Mouse (Mus musculus): ENCODE results near the gene Klk11. TPM values are rescaled to one million over a fixed set of nuclear protein-coding genes. Genes with fewer than 3 reads are reported as not detected.

The Klk11 gene
- polyA plus RNA-seq, 1 experiment from 2014 or later, result not detected

- H3K4me3 ChIP-seq (ENCODE audit: low read depth, low read length), result no peak overlapping the region
- H3K4me1 ChIP-seq (replicated peaks; ENCODE audit: control insufficient read depth, insufficient read depth, low read length), result no peaks in the 10 kb centered on the region
- H3K9ac ChIP-seq (ENCODE audit: low read depth, low read length), result no peak overlapping the region
- H3K27ac ChIP-seq (ENCODE audit: low read depth, low read length), result no peak overlapping the region
- no peak overlapping the region for H3K4me2 ChIP-seq
- H3K36me3 ChIP-seq (ENCODE audit: control insufficient read depth, insufficient read depth, low read length), result no peaks in the 10 kb centered on the region
- H3K9me3 ChIP-seq (ENCODE audit: control insufficient read depth, low read length), result no peaks in the 10 kb centered on the region
- DNase-seq (ENCODE audit: low spot score) (no peak), ATAC-seq (replicated peaks; ENCODE audit: low FRiP score) (no peak)
- 56% methylated on average over 6 of the region's 6 CpGs for WGBS
- no peaks in the 10 kb centered on the region for H3K27me3 ChIP-seq (replicated peaks; ENCODE audit: control insufficient read depth, insufficient read depth, low read length)
Measured at GRCm38 (mm10) chr7:43774802-43775201, 398 bp downstream of the Klk11 start.

DNA sequence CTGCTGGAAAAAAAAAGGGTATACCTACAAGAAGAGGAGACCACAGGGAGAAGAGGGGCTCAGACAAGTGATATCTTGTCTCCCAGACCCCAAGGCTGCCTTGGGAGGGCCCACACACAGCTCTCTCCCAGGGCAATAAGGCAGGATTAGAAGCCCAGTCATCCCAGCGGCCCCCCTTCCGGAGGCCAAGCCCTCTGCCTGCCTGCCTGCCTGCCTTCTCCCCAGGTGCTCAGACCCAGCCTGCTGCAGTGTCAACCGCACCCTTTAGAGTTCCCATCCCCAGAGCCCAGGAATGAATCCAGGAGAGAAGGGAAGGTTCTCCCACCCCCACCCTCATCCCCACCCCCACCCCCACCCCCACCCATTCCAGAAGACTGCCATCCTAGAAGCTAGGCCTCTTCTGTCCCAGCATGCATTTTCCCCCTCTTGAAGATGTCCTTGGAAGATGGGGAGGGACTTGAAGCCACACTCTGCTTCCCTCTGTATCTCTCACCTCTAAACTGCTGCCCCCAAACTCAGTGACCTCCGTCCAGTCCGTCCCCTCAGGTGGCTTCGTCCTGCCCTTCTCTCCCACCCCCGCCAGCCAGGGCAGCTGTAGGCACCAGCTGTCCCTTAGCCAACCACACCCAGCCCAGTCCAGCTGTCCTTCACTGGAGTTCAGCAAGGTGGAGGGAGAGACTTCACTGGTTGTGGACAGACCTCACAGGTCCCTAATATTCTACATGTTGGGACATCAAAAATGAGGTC, 1.1 kb downstream of the Klk11 start:
- Histone ChIP-seq H3K4me2 (no peak overlapping the region), H3K27ac (ENCODE audit: low read depth, low read length) (no peak overlapping the region), H3K4me3 (ENCODE audit: low read depth, low read length) (no peak overlapping the region), H3K36me3 (ENCODE audit: control insufficient read depth, insufficient read depth, low read length) (no peaks in the 10 kb centered on the region), H3K9ac (ENCODE audit: low read depth, low read length) (no peak overlapping the region), H3K27me3 (replicated peaks; ENCODE audit: control insufficient read depth, insufficient read depth, low read length) (no peaks in the 10 kb centered on the region), H3K4me1 (replicated peaks; ENCODE audit: control insufficient read depth, insufficient read depth, low read length) (no peaks in the 10 kb centered on the region), H3K9me3 (ENCODE audit: control insufficient read depth, low read length) (no peaks in the 10 kb centered on the region)
- 63% methylated on average over 7 of the region's 7 CpGs for WGBS
- ATAC-seq (replicated peaks; ENCODE audit: low FRiP score), result no peak
- no peak for DNase-seq (ENCODE audit: low spot score)

- 79% methylated on average over 5 of the region's 5 CpGs for WGBS
- H3K4me3 ChIP-seq (ENCODE audit: low read depth, low read length), result no peak overlapping the region
- no peaks in the 10 kb centered on the region for H3K9me3 ChIP-seq (ENCODE audit: control insufficient read depth, low read length)
- H3K9ac ChIP-seq (ENCODE audit: low read depth, low read length), result no peak overlapping the region
- H3K27ac ChIP-seq (ENCODE audit: low read depth, low read length), result no peak overlapping the region
- H3K27me3 ChIP-seq (replicated peaks; ENCODE audit: control insufficient read depth, insufficient read depth, low read length), result no peaks in the 10 kb centered on the region
- no peak for DNase-seq (ENCODE audit: low spot score)
- H3K36me3 ChIP-seq (ENCODE audit: control insufficient read depth, insufficient read depth, low read length), result no peaks in the 10 kb centered on the region
- no peak overlapping the region for H3K4me2 ChIP-seq
- no peak for ATAC-seq (replicated peaks; ENCODE audit: low FRiP score)
- H3K4me1 ChIP-seq (replicated peaks; ENCODE audit: control insufficient read depth, insufficient read depth, low read length), result no peaks in the 10 kb centered on the region
Measured at GRCm38 (mm10) chr7:43776506-43776905, 2.1 kb downstream of the Klk11 start.

DNA sequence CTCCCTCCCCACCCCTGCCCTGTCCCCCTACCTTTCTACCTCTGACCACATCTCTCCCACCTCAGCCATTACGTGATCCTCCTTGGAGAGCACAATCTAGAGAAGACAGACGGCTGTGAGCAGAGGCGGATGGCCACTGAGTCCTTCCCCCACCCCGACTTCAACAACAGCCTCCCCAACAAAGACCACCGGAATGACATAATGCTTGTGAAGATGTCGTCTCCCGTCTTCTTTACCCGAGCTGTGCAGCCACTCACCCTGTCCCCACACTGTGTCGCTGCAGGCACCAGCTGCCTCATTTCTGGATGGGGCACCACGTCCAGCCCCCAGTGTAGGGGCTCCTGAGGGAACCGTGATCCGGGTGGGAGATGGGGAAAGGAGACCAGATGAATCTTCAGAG, 3.0 kb downstream of the Klk11 start:
- Histone ChIP-seq H3K9me3 (ENCODE audit: control insufficient read depth, low read length) (no peaks in the 10 kb centered on the region), H3K4me1 (replicated peaks; ENCODE audit: control insufficient read depth, insufficient read depth, low read length) (no peaks in the 10 kb centered on the region), H3K27ac (ENCODE audit: low read depth, low read length) (no peak overlapping the region), H3K4me3 (ENCODE audit: low read depth, low read length) (no peak overlapping the region), H3K4me2 (no peak overlapping the region), H3K27me3 (replicated peaks; ENCODE audit: control insufficient read depth, insufficient read depth, low read length) (no peaks in the 10 kb centered on the region), H3K36me3 (ENCODE audit: control insufficient read depth, insufficient read depth, low read length) (no peaks in the 10 kb centered on the region), H3K9ac (ENCODE audit: low read depth, low read length) (no peak overlapping the region)
- DNase-seq (ENCODE audit: low spot score) (no peak), ATAC-seq (replicated peaks; ENCODE audit: low FRiP score) (no peak)
- WGBS, result 78% methylated on average over 12 of the region's 12 CpGs

- WGBS, result 82% methylated on average over 10 of the region's 10 CpGs
- no peaks in the 10 kb centered on the region for H3K9me3 ChIP-seq (ENCODE audit: control insufficient read depth, low read length)
- ATAC-seq (replicated peaks; ENCODE audit: low FRiP score) (no peak), DNase-seq (ENCODE audit: low spot score) (no peak)
- no peak overlapping the region for H3K4me3 ChIP-seq (ENCODE audit: low read depth, low read length)
- H3K4me2 ChIP-seq, result no peak overlapping the region
- no peaks in the 10 kb centered on the region for H3K4me1 ChIP-seq (replicated peaks; ENCODE audit: control insufficient read depth, insufficient read depth, low read length)
- H3K9ac ChIP-seq (ENCODE audit: low read depth, low read length), result no peak overlapping the region
- H3K27ac ChIP-seq (ENCODE audit: low read depth, low read length), result no peak overlapping the region
- H3K27me3 ChIP-seq (replicated peaks; ENCODE audit: control insufficient read depth, insufficient read depth, low read length), result peaks cover 5% of the 10 kb centered on the region
- H3K36me3 ChIP-seq (ENCODE audit: control insufficient read depth, insufficient read depth, low read length), result no peaks in the 10 kb centered on the region
Measured at GRCm38 (mm10) chr7:43778176-43778970, 4.0 kb downstream of the Klk11 start.

DNA sequence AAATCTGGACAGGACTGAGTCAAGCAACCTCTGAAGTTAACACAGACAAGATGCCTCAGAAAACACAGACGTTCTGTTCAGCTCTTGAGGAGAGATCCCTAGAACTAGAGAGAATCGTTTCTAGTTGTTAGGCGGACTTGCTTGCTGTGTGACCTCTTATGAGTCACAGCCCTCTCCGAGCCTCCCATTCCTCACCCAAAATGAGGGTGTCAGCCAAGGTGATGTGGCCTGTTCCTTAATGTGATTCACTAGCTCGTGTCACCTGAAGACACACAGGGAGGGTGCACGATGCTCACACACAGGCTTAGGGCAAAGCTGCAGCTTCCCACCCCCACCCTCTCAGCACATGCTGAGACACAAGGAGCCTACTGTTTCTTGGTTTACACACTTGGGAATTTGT, 5.8 kb downstream of the Klk11 start:
- Histone ChIP-seq H3K36me3 (ENCODE audit: control insufficient read depth, insufficient read depth, low read length) (no peaks in the 10 kb centered on the region), H3K9ac (ENCODE audit: low read depth, low read length) (no peak overlapping the region), H3K9me3 (ENCODE audit: control insufficient read depth, low read length) (no peaks in the 10 kb centered on the region), H3K27me3 (replicated peaks; ENCODE audit: control insufficient read depth, insufficient read depth, low read length) (peaks cover 8% of the 10 kb centered on the region), H3K4me2 (no peak overlapping the region), H3K27ac (ENCODE audit: low read depth, low read length) (no peak overlapping the region), H3K4me3 (ENCODE audit: low read depth, low read length) (no peak overlapping the region), H3K4me1 (replicated peaks; ENCODE audit: control insufficient read depth, insufficient read depth, low read length) (no peaks in the 10 kb centered on the region)
- WGBS, result 58% methylated on average over 6 of the region's 6 CpGs
- no peak for DNase-seq (ENCODE audit: low spot score)
- no peak for ATAC-seq (replicated peaks; ENCODE audit: low FRiP score)

- Histone ChIP-seq H3K4me1 (replicated peaks; ENCODE audit: control insufficient read depth, insufficient read depth, low read length) (no peaks in the 10 kb centered on the region), H3K4me2 (no peak within 1 kb of the TSS), H3K27ac (ENCODE audit: low read depth, low read length) (no peak within 1 kb of the TSS), H3K36me3 (ENCODE audit: control insufficient read depth, insufficient read depth, low read length) (no peaks in the 10 kb centered on the region), H3K27me3 (replicated peaks; ENCODE audit: control insufficient read depth, insufficient read depth, low read length) (peaks cover 8% of the 10 kb centered on the region), H3K9me3 (ENCODE audit: control insufficient read depth, low read length) (no peaks in the 10 kb centered on the region), H3K4me3 (ENCODE audit: low read depth, low read length) (no peak within 1 kb of the TSS), H3K9ac (ENCODE audit: low read depth, low read length) (no peak within 1 kb of the TSS)
- DNase-seq (ENCODE audit: low spot score) (no peak), ATAC-seq (replicated peaks; ENCODE audit: low FRiP score) (no peak)
- 41% methylated on average over 5 of the region's 5 CpGs for WGBS
Measured at GRCm38 (mm10) chr7:43780746-43781145, 6.3 kb downstream of the Klk11 start, which contains the start of gene Klk10. TSS of gene Klk10 (plus strand) at chr7:43781035.

GRCm38 (mm10) chr7:43781541-43781940, 7.1 kb downstream of the Klk11 start:
- Histone ChIP-seq H3K4me3 (ENCODE audit: low read depth, low read length) (no peak overlapping the region), H3K4me2 (no peak overlapping the region), H3K27ac (ENCODE audit: low read depth, low read length) (no peak overlapping the region), H3K36me3 (ENCODE audit: control insufficient read depth, insufficient read depth, low read length) (no peaks in the 10 kb centered on the region), H3K9me3 (ENCODE audit: control insufficient read depth, low read length) (no peaks in the 10 kb centered on the region), H3K9ac (ENCODE audit: low read depth, low read length) (no peak overlapping the region), H3K4me1 (replicated peaks; ENCODE audit: control insufficient read depth, insufficient read depth, low read length) (no peaks in the 10 kb centered on the region), H3K27me3 (replicated peaks; ENCODE audit: control insufficient read depth, insufficient read depth, low read length) (peaks cover 8% of the 10 kb centered on the region)
- WGBS, result 82% methylated on average over 11 of the region's 11 CpGs
- DNase-seq (ENCODE audit: low spot score) (no peak), ATAC-seq (replicated peaks; ENCODE audit: low FRiP score) (no peak)
